Mouse (Mus musculus) forebrain, embryonic 16.5 days (tissue): ENCODE measurements around the gene Hprt. TPM values are rescaled to one million over a fixed set of nuclear protein-coding genes. Genes with fewer than 3 reads are reported as not detected.

Source experiments
- ATAC-seq: fragments of 200-750 bp; cut with Nextera tagmentation; 2 replicates; pipeline ENCODE4 v1.8.0; 2017; ENCODE audit warnings: mild to moderate bottlenecking, moderate library complexity
- H3K27ac ChIP-seq: fragments of 300-500 bp; sonication (generic); 2 replicates; pipeline ENCODE4 v1.5.1; 2014; ENCODE audit warnings: low read length, control low read depth
- H3K27me3 ChIP-seq: fragments of 300-500 bp; sonication (generic); replicated peaks from 2 replicates; pipeline ENCODE4 v1.6.1; 2014; ENCODE audit warnings: low read length; ENCODE audit not compliant: control insufficient read depth, insufficient read depth
- H3K36me3 ChIP-seq: fragments of 300-500 bp; sonication (generic); 2 replicates; pipeline ENCODE4 v1.6.1; 2014; ENCODE audit not compliant: control insufficient read depth, insufficient read depth
- H3K4me1 ChIP-seq: fragments of 300-500 bp; sonication (generic); replicated peaks from 2 replicates; pipeline ENCODE4 v1.6.1; 2014; ENCODE audit warnings: low read length; ENCODE audit not compliant: control insufficient read depth, insufficient read depth
- H3K4me2 ChIP-seq: fragments of 300-500 bp; sonication (generic); 2 replicates; pipeline ENCODE4 v1.6.1; 2014; ENCODE audit warnings: mild to moderate bottlenecking, low read length, control low read depth
- H3K4me3 ChIP-seq: fragments of 300-500 bp; sonication (generic); replicated peaks from 2 replicates; pipeline ENCODE4 v1.5.1; 2014; ENCODE audit warnings: mild to moderate bottlenecking, low read length, control low read depth
- H3K9ac ChIP-seq: fragments of 300-500 bp; sonication (generic); replicated peaks from 2 replicates; pipeline ENCODE4 v1.6.1; 2014; ENCODE audit warnings: low read depth, low read length, control low read depth
- H3K9me3 ChIP-seq: fragments of 300-500 bp; sonication (generic); 2 replicates; pipeline ENCODE4 v1.6.1; 2016; ENCODE audit warnings: low read length; ENCODE audit not compliant: control insufficient read depth
- WGBS: fragments of 180-500 bp; shearing (Covaris S2); extraction: QIAGEN DNeasy Blood & Tissue Kit; methylation state at CpG from one replicate; pipeline ENCODE4 v1.1.7; 2014; 5-methylcytosine and 5-hydroxymethylcytosine counted together
- polyA plus RNA-seq: library from polyadenylated mRNA; unstranded; fragments of >200 nt; fragmentation: Nextera tagmentation; extraction: Ambion mirVana; gene quantifications from 2 replicates; pipeline ENCODE4 v1.2.1, GENCODE M21; 2015

Hprt gene
- polyA plus RNA-seq, 1 experiment from 2014 or later: 88.1 TPM

GRCm38 (mm10) chrX:53052652-53053500 is 64.9 kb downstream of the Hprt start:
- Histone ChIP-seq H3K4me1 (peaks cover 7% of the 10 kb centered on the region), H3K4me2 (no peak overlapping the region), H3K27ac (no peak overlapping the region), H3K9ac (no peak overlapping the region), H3K9me3 (no peaks in the 10 kb centered on the region), H3K4me3 (no peak overlapping the region), H3K27me3 (no peaks in the 10 kb centered on the region), H3K36me3 (no peaks in the 10 kb centered on the region)
- WGBS: 23% methylated on average over 13 of the region's 13 CpGs
- ATAC-seq: no peak

GRCm38 (mm10) chrX:53053885-53054284 is 65.9 kb downstream of the Hprt start:
- 61% methylated on average over 5 of the region's 5 CpGs for WGBS

GRCm38 (mm10) chrX:53055771-53056170 is 67.8 kb downstream of the Hprt start:
- Histone ChIP-seq H3K4me1 (peaks cover 5% of the 10 kb centered on the region; the same call in 1 of the 2 replicates), H3K4me2 (peak overlapping the region; percentile 61), H3K36me3 (no peaks in the 10 kb centered on the region), H3K9ac (no peak overlapping the region), H3K4me3 (peak overlapping the region; percentile 58), H3K9me3 (no peaks in the 10 kb centered on the region), H3K27ac (no peak overlapping the region), H3K27me3 (no peaks in the 10 kb centered on the region)
- no peak for ATAC-seq
- 23% methylated on average over 9 of the region's 9 CpGs for WGBS

More at GRCm38 (mm10) chrX:53053885-53054284, 65.9 kb downstream of the Hprt start:
- H3K4me1 ChIP-seq: peaks cover 7% of the 10 kb centered on the region
- ATAC-seq: no peak
- H3K27me3 ChIP-seq: no peaks in the 10 kb centered on the region
- H3K4me3 ChIP-seq: no peak overlapping the region
- H3K9ac ChIP-seq: no peak overlapping the region
- H3K36me3 ChIP-seq: no peaks in the 10 kb centered on the region
- H3K27ac ChIP-seq: no peak overlapping the region
- no peak overlapping the region for H3K4me2 ChIP-seq
- H3K9me3 ChIP-seq: no peaks in the 10 kb centered on the region

GRCm38 (mm10) chrX:53056627-53057026 is 68.7 kb downstream of the Hprt start:
- H3K36me3 ChIP-seq: no peaks in the 10 kb centered on the region
- H3K27ac ChIP-seq: peak overlapping the region; percentile 44
- WGBS: 19% methylated on average over 27 of the region's 33 CpGs
- 0 out of 2 replicates have a peak, but pooled peaks cover 5% of the 10 kb centered on the region for H3K4me1 ChIP-seq
- H3K27me3 ChIP-seq: no peaks in the 10 kb centered on the region
- peak; percentile 18 for ATAC-seq
- peak overlapping the region; percentile 61 for H3K4me2 ChIP-seq
- H3K9ac ChIP-seq: peak overlapping the region; percentile 71
- H3K9me3 ChIP-seq: no peaks in the 10 kb centered on the region
- peak overlapping the region; percentile 58 for H3K4me3 ChIP-seq

- Histone ChIP-seq H3K9me3 (no peaks in the 10 kb centered on the region), H3K27ac (peak overlapping the region; percentile 44), H3K4me2 (peak overlapping the region; percentile 61), H3K36me3 (no peaks in the 10 kb centered on the region), H3K27me3 (no peaks in the 10 kb centered on the region), H3K4me1 (0 out of 2 replicates have a peak, but pooled peaks cover 5% of the 10 kb centered on the region), H3K9ac (peak overlapping the region; percentile 71), H3K4me3 (peak overlapping the region; percentile 58)
- WGBS: 32% methylated on average over 22 of the region's 42 CpGs
- ATAC-seq: peak; percentile 88
These were observed 69.3 kb downstream of the Hprt start for GRCm38 (mm10) chrX:53057054-53057759.

- Histone ChIP-seq H3K27ac (no peak overlapping the region), H3K4me1 (0 out of 2 replicates have a peak, but pooled peaks cover 2% of the 10 kb centered on the region), H3K4me3 (peak overlapping the region; percentile 58), H3K4me2 (peak overlapping the region; percentile 61), H3K27me3 (no peaks in the 10 kb centered on the region), H3K9me3 (no peaks in the 10 kb centered on the region), H3K9ac (no peak overlapping the region), H3K36me3 (no peaks in the 10 kb centered on the region)
- 37% methylated on average over 6 of the region's 6 CpGs for WGBS
- no peak for ATAC-seq
These were observed 69.8 kb downstream of the Hprt start for GRCm38 (mm10) chrX:53057760-53058090.

- H3K4me1 ChIP-seq: 0 out of 2 replicates have a peak, but pooled peaks cover 2% of the 10 kb centered on the region
- peak overlapping the region; percentile 27 for H3K4me3 ChIP-seq
- H3K27me3 ChIP-seq: no peaks in the 10 kb centered on the region
- peak overlapping the region; percentile 48 for H3K4me2 ChIP-seq
- no peaks in the 10 kb centered on the region for H3K36me3 ChIP-seq
- WGBS: 18% methylated on average over 33 of the region's 33 CpGs
- no peaks in the 10 kb centered on the region for H3K9me3 ChIP-seq
- no peak for ATAC-seq
- H3K9ac ChIP-seq: no peak overlapping the region
- no peak overlapping the region for H3K27ac ChIP-seq
These were observed 70.7 kb downstream of the Hprt start for GRCm38 (mm10) chrX:53058459-53059280.

- Histone ChIP-seq H3K4me3 (no peak overlapping the region), H3K4me2 (peak overlapping the region; percentile 9; the same call in 1 of the 2 replicates), H3K9ac (no peak overlapping the region), H3K4me1 (0 out of 2 replicates have a peak, but pooled peaks cover 2% of the 10 kb centered on the region), H3K9me3 (no peaks in the 10 kb centered on the region), H3K27me3 (no peaks in the 10 kb centered on the region), H3K27ac (no peak overlapping the region), H3K36me3 (no peaks in the 10 kb centered on the region)
- WGBS: 33% methylated on average over 11 of the region's 11 CpGs
- ATAC-seq: no peak
These were observed 71.6 kb downstream of the Hprt start for GRCm38 (mm10) chrX:53059426-53060007.
